Mouse (Mus musculus) embryonic facial prominence, embryonic 15.5 days (tissue): Measurements from ENCODE around the gene Nutf2-ps1. TPM values are rescaled to one million over a fixed set of nuclear protein-coding genes. Genes with fewer than 3 reads are reported as not detected.
"Not testable (repeated sequence)": the region's sequence is repeated elsewhere in the genome, so short reads cannot be mapped to it uniquely, and the experiment has no call there.

ENCODE experiments used
- ATAC-seq: fragments of 200-750 bp; cut with Nextera tagmentation; 2 replicates; pipeline ENCODE4 v1.8.0; 2017; ENCODE audit warnings: low read depth, moderate TSS enrichment; ENCODE audit not compliant: insufficient number of reproducible peaks, low FRiP score, low TSS enrichment
- H3K27ac ChIP-seq: fragments of 300-500 bp; sonication (generic); replicated peaks from 2 replicates; pipeline ENCODE4 v1.5.1; 2015; ENCODE audit warnings: mild to moderate bottlenecking, inconsistent platforms
- H3K27me3 ChIP-seq: fragments of 300-500 bp; sonication (generic); 2 replicates; pipeline ENCODE4 v1.6.1; 2015; ENCODE audit warnings: inconsistent platforms
- H3K36me3 ChIP-seq: fragments of 300-500 bp; sonication (generic); 2 replicates; pipeline ENCODE4 v1.6.1; 2015; ENCODE audit warnings: mild to moderate bottlenecking, inconsistent platforms
- H3K4me1 ChIP-seq: fragments of 300-500 bp; sonication (generic); 2 replicates; pipeline ENCODE4 v1.6.1; 2015; ENCODE audit warnings: inconsistent platforms
- H3K4me2 ChIP-seq: fragments of 300-500 bp; sonication (generic); replicated peaks from 2 replicates; pipeline ENCODE4 v1.6.1; 2015; ENCODE audit warnings: mild to moderate bottlenecking, inconsistent platforms
- H3K4me3 ChIP-seq: fragments of 300-500 bp; sonication (generic); replicated peaks from 2 replicates; pipeline ENCODE4 v1.5.1; 2015; ENCODE audit warnings: mild to moderate bottlenecking, inconsistent platforms
- H3K9ac ChIP-seq: fragments of 300-500 bp; sonication (generic); 2 replicates; pipeline ENCODE4 v1.6.1; 2015; ENCODE audit warnings: inconsistent platforms
- H3K9me3 ChIP-seq: fragments of 300-500 bp; sonication (generic); replicated peaks from 2 replicates; pipeline ENCODE4 v1.6.1; 2016; ENCODE audit warnings: inconsistent platforms
- WGBS: fragments of 180-500 bp; shearing (Covaris S2); methylation state at CpG from one replicate; pipeline ENCODE4 v1.1.7; 2015; 5-methylcytosine and 5-hydroxymethylcytosine counted together
- polyA plus RNA-seq: library from polyadenylated mRNA; unstranded; fragments of >200 nt; fragmentation: Nextera tagmentation; extraction: Ambion mirVana; gene quantifications from 2 replicates; pipeline ENCODE4 v1.2.1, GENCODE M21; 2015

Nutf2-ps1 gene
- polyA plus RNA-seq: 301 and 343 TPM in 2 replicates

GRCm38 (mm10) chr19:53588968-53589367 lies at the start of gene Nutf2-ps1:
Nutf2-ps1 (minus strand) TSS chr19:53589068.
- H3K4me2 ChIP-seq, H3K27ac ChIP-seq, H3K36me3 ChIP-seq, H3K27me3 ChIP-seq, ATAC-seq, H3K4me3 ChIP-seq, H3K4me1 ChIP-seq, H3K9ac ChIP-seq: not testable (repeated sequence)
- H3K9me3 ChIP-seq: peaks cover 10% of the 10 kb centered on the region
- 96% methylated on average over 7 of the region's 7 CpGs for WGBS

GRCm38 (mm10) chr19:53638041-53638440 lies 49.2 kb upstream of the Nutf2-ps1 start:
- Histone ChIP-seq H3K4me1 (no peaks in the 10 kb centered on the region), H3K4me3 (no peak overlapping the region), H3K4me2 (no peak overlapping the region), H3K36me3 (peaks cover 74% of the 10 kb centered on the region), H3K9ac (no peak overlapping the region), H3K27ac (no peak overlapping the region), H3K9me3 (no peaks in the 10 kb centered on the region), H3K27me3 (no peaks in the 10 kb centered on the region)
- 78% methylated on average over 2 of the region's 2 CpGs for WGBS
- no peak for ATAC-seq

GRCm38 (mm10) chr19:53621681-53622080 lies 32.8 kb upstream of the Nutf2-ps1 start:
- Histone ChIP-seq H3K27me3 (no peaks in the 10 kb centered on the region), H3K36me3 (peaks cover 69% of the 10 kb centered on the region), H3K27ac (no peak overlapping the region), H3K4me2 (no peak overlapping the region), H3K4me1 (no peaks in the 10 kb centered on the region), H3K4me3 (no peak overlapping the region), H3K9me3 (no peaks in the 10 kb centered on the region), H3K9ac (no peak overlapping the region)
- 95% methylated on average over 13 of the region's 13 CpGs for WGBS
- no peak for ATAC-seq

- Histone ChIP-seq H3K4me3 (no peak overlapping the region), H3K9ac (no peak overlapping the region), H3K4me1 (peaks cover 5% of the 10 kb centered on the region; the same call in 1 of the 2 replicates), H3K36me3 (peaks cover 17% of the 10 kb centered on the region), H3K4me2 (no peak overlapping the region), H3K27me3 (no peaks in the 10 kb centered on the region), H3K9me3 (no peaks in the 10 kb centered on the region), H3K27ac (peak overlapping the region; percentile 19; the same call in 1 of the 2 replicates)
- ATAC-seq: no peak
- 52% methylated on average over 6 of the region's 6 CpGs for WGBS
Observed at GRCm38 (mm10) chr19:53608921-53609320, 20.1 kb upstream of the Nutf2-ps1 start.

GRCm38 (mm10) chr19:53601363-53601655 lies 12.4 kb upstream of the Nutf2-ps1 start:
- no peaks in the 10 kb centered on the region for H3K9me3 ChIP-seq
- H3K27ac ChIP-seq: peak overlapping the region; percentile 97; the same call in 1 of the 2 replicates
- H3K4me1 ChIP-seq: peaks cover 13% of the 10 kb centered on the region
- H3K4me2 ChIP-seq: peak overlapping the region; percentile 84
- no peaks in the 10 kb centered on the region for H3K27me3 ChIP-seq
- ATAC-seq: no peak
- 5% methylated on average over 11 of the region's 11 CpGs for WGBS
- peak overlapping the region; percentile 76 for H3K4me3 ChIP-seq
- H3K36me3 ChIP-seq: peaks cover 7% of the 10 kb centered on the region
- H3K9ac ChIP-seq: peak overlapping the region; percentile 79

- under 1% methylated on average over 72 of the region's 82 CpGs for WGBS
- H3K27me3 ChIP-seq: no peaks in the 10 kb centered on the region
- H3K36me3 ChIP-seq: peaks cover 6% of the 10 kb centered on the region; the same call in 1 of the 2 replicates
- H3K9ac ChIP-seq: peak overlapping the region; percentile 79
- no peaks in the 10 kb centered on the region for H3K9me3 ChIP-seq
- peak overlapping the region; percentile 84 for H3K4me2 ChIP-seq
- H3K4me3 ChIP-seq: peak overlapping the region; percentile 76
- peaks cover 13% of the 10 kb centered on the region for H3K4me1 ChIP-seq
- H3K27ac ChIP-seq: peak overlapping the region; percentile 97
- peak; percentile 80 for ATAC-seq
Observed at GRCm38 (mm10) chr19:53600549-53601362, 11.9 kb upstream of the Nutf2-ps1 start.

GRCm38 (mm10) chr19:53599757-53600539 lies 11.1 kb upstream of the Nutf2-ps1 start, which contains the start of gene Smc3:
Smc3 (plus strand) TSS chr19:53600398.
- Histone ChIP-seq H3K27me3 (no peaks in the 10 kb centered on the region), H3K4me1 (peaks cover 13% of the 10 kb centered on the region), H3K36me3 (peaks cover 6% of the 10 kb centered on the region; the same call in 1 of the 2 replicates), H3K4me3 (peak within 1 kb of the TSS; percentile 76), H3K27ac (peak within 1 kb of the TSS; percentile 97), H3K9me3 (no peaks in the 10 kb centered on the region), H3K4me2 (peak within 1 kb of the TSS; percentile 84), H3K9ac (peak within 1 kb of the TSS; percentile 79)
- peak; percentile 98 for ATAC-seq
- under 1% methylated on average over 69 of the region's 70 CpGs for WGBS

- Histone ChIP-seq H3K4me2 (no peak overlapping the region), H3K4me3 (no peak overlapping the region), H3K27ac (no peak overlapping the region), H3K27me3 (no peaks in the 10 kb centered on the region), H3K4me1 (peaks cover 6% of the 10 kb centered on the region), H3K36me3 (no peaks in the 10 kb centered on the region), H3K9me3 (no peaks in the 10 kb centered on the region), H3K9ac (no peak overlapping the region)
- ATAC-seq: no peak
- 57% methylated on average over 7 of the region's 7 CpGs for WGBS
Observed at GRCm38 (mm10) chr19:53596723-53597474, 8.0 kb upstream of the Nutf2-ps1 start.

- WGBS: 88% methylated on average over 3 of the region's 3 CpGs
- H3K4me1 ChIP-seq, H3K36me3 ChIP-seq, H3K27me3 ChIP-seq, H3K4me2 ChIP-seq, H3K4me3 ChIP-seq, ATAC-seq, H3K27ac ChIP-seq, H3K9ac ChIP-seq: not testable (repeated sequence)
- peaks cover 10% of the 10 kb centered on the region for H3K9me3 ChIP-seq
Observed at GRCm38 (mm10) chr19:53587686-53588085, 1.2 kb downstream of the Nutf2-ps1 start.

GRCm38 (mm10) chr19:53580271-53580670 lies 8.6 kb downstream of the Nutf2-ps1 start:
- 81% methylated on average over 8 of the region's 8 CpGs for WGBS
- H3K9me3 ChIP-seq, H3K27me3 ChIP-seq, ATAC-seq, H3K4me2 ChIP-seq, H3K4me1 ChIP-seq, H3K27ac ChIP-seq, H3K4me3 ChIP-seq, H3K9ac ChIP-seq, H3K36me3 ChIP-seq: not testable (repeated sequence)
